Mouse (Mus musculus) hindbrain, embryonic 16.5 days (tissue): ENCODE measurements at regions not wholly inside any gene's neighbourhood (a gene's known extent, or its start where the extent isn't known, plus 50 kb on each side); places are given as distances from the start of the nearest gene placed in this dataset.

Experiments
- ATAC-seq: fragments of 200-750 bp; cut with Nextera tagmentation; 2 replicates; pipeline ENCODE4 v1.8.0; 2017; ENCODE audit warnings: moderate TSS enrichment, moderate library complexity
- H3K27ac ChIP-seq: fragments of 300-500 bp; sonication (generic); 2 replicates; pipeline ENCODE4 v1.5.1; 2014; ENCODE audit warnings: low read depth, mild to moderate bottlenecking, control low read depth, low read length, moderate library complexity
- H3K27me3 ChIP-seq: fragments of 300-500 bp; sonication (generic); replicated peaks from 2 replicates; pipeline ENCODE4 v1.6.1; 2014; ENCODE audit warnings: low read length; ENCODE audit not compliant: control insufficient read depth, insufficient read depth
- H3K36me3 ChIP-seq: fragments of 300-500 bp; sonication (generic); 2 replicates; pipeline ENCODE4 v1.6.1; 2014; ENCODE audit warnings: mild to moderate bottlenecking, low read length, moderate library complexity, mixed read lengths; ENCODE audit not compliant: control insufficient read depth, insufficient read depth
- H3K4me1 ChIP-seq: fragments of 300-500 bp; sonication (generic); 2 replicates; pipeline ENCODE4 v1.6.1; 2014; ENCODE audit warnings: low read depth, low read length; ENCODE audit not compliant: control insufficient read depth, insufficient read depth
- H3K4me2 ChIP-seq: fragments of 300-500 bp; sonication (generic); 2 replicates; pipeline ENCODE4 v1.6.1; 2014; ENCODE audit warnings: mild to moderate bottlenecking, low read length, control low read depth, moderate library complexity
- H3K4me3 ChIP-seq: fragments of 300-500 bp; sonication (generic); 2 replicates; pipeline ENCODE4 v1.5.1; 2014; ENCODE audit warnings: mild to moderate bottlenecking, low read length, control low read depth, moderate library complexity
- H3K9ac ChIP-seq: fragments of 300-500 bp; sonication (generic); 2 replicates; pipeline ENCODE4 v1.6.1; 2014; ENCODE audit warnings: low read depth, mild to moderate bottlenecking, control low read depth, low read length, moderate library complexity
- H3K9me3 ChIP-seq: fragments of 300-500 bp; sonication (generic); 2 replicates; pipeline ENCODE4 v1.6.1; 2014; ENCODE audit warnings: mild to moderate bottlenecking, low read length, moderate library complexity; ENCODE audit not compliant: control insufficient read depth
- WGBS: fragments of 180-500 bp; shearing (Covaris S2); extraction: QIAGEN DNeasy Blood & Tissue Kit; methylation state at CpG from one replicate; pipeline ENCODE4 v1.1.7; 2014; 5-methylcytosine and 5-hydroxymethylcytosine counted together

DNA sequence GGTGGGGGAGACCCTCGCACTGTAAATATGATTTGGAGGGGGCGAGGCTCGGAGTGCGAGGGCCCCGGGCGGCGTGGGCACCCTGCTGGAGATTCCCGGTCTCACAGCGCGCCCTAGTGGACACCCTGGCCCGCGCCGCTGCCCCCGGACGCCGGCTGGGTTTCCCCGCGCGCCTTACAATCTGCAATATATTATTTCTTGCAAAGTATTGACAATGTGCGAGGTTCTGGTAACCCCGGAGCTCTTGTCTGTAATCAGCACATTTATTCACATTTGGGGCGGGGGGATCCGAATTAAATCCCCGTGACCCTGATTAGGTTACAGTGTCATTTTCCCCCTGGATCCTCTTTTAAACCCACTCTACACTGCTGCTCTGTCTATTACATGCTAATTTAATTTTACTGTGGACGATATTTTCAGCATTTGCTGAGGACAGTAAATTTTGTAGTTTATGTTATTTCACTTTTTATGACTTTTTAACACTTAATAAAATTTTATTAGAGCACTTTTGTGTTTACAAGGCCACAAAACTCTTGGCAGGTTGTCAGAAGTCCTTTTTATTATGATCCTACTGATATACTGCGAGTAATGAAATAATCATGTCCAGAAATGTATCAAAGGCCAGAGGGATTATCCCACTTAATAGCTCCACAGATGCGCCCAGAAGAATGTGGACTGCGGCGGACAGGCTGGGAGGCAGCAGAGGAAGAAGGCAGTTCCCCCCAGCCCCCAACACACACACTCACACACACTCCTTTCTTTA lies 312.6 kb downstream of the Mtx2 start:
- ATAC-seq, result peak; percentile 61
- Histone ChIP-seq H3K9ac (peak overlapping the region; percentile 60), H3K36me3 (no peaks in the 10 kb centered on the region), H3K27ac (no peak overlapping the region), H3K4me1 (peaks cover 8% of the 10 kb centered on the region), H3K4me3 (peak overlapping the region; percentile 45), H3K27me3 (peaks cover 16% of the 10 kb centered on the region), H3K4me2 (peak overlapping the region; percentile 87), H3K9me3 (no peaks in the 10 kb centered on the region)
- 7% methylated on average over 29 of the region's 29 CpGs for WGBS

DNA sequence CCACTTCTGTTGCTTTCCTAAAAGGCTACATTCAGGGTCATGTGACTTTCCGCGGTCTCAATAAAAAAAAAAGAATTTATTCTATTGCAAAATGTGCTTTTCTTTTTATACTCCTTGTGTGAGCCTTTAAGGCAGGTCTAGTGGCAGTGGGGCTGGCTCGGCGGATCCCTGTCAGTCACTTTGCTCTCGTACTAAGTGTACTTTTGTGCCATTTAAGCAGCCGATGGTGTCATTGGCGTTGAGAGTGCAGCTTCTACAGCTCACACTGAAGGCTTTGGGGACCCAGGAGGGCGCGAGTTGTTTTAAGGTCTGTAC lies 313.1 kb downstream of the Mtx2 start:
- peaks cover 8% of the 10 kb centered on the region for H3K4me1 ChIP-seq
- H3K27ac ChIP-seq, result no peak overlapping the region
- H3K9ac ChIP-seq, result no peak overlapping the region
- 32% methylated on average over 9 of the region's 9 CpGs for WGBS
- no peaks in the 10 kb centered on the region for H3K36me3 ChIP-seq
- no peak overlapping the region for H3K4me2 ChIP-seq
- no peaks in the 10 kb centered on the region for H3K9me3 ChIP-seq
- no peak for ATAC-seq
- peaks cover 14% of the 10 kb centered on the region for H3K27me3 ChIP-seq
- H3K4me3 ChIP-seq, result no peak overlapping the region

DNA sequence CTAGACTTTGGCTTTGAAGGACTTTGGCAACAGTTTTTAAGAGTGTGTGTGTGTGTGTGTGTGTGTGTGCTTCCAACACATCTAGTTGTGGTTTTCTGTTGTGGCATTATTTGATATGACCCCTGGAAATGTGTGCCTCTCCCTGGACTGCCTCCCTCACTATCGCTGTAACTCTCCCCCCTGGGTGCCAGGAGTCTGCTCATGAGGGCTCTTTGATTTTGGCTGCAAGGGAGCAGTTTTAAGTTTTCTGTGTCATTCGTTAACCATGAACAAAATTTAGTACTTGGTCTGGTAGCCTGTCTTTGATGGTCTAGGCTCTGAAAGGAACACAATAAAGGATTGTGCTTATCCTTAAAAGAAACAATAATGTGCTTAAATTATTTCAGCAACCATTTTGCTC lies 313.9 kb downstream of the Mtx2 start:
- ATAC-seq, result no peak
- H3K27me3 ChIP-seq, result peaks cover 14% of the 10 kb centered on the region
- 51% methylated on average over 2 of the region's 2 CpGs for WGBS

DNA sequence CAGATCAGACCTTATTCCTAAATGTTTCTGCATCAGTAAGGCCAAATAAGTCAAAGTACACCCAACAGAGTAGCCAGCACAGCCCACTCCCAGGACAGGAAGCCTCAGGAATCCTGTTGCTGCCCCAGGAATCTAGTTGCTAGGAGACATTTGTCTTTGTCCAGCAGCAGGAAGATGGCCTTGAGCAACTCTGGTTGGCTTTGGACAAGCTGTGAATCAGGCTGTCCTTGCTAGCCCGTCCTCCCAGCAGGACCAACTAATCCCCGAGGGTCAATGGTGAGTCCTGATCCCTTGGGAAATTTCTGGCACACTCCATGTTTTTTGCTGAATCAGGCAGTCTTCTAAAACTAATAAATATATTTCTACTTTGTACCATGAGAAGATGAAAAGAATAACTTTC lies 317.1 kb downstream of the Mtx2 start:
- Histone ChIP-seq H3K36me3 (no peaks in the 10 kb centered on the region), H3K9ac (no peak overlapping the region), H3K27me3 (peaks cover 9% of the 10 kb centered on the region), H3K4me2 (no peak overlapping the region), H3K4me1 (peaks cover 2% of the 10 kb centered on the region), H3K9me3 (no peaks in the 10 kb centered on the region), H3K27ac (no peak overlapping the region), H3K4me3 (no peak overlapping the region)
- 19% methylated on average over 2 of the region's 2 CpGs for WGBS
- ATAC-seq, result no peak

More for the DNA sequence above, 313.9 kb downstream of the Mtx2 start:
- no peaks in the 10 kb centered on the region for H3K9me3 ChIP-seq
- H3K27ac ChIP-seq, result no peak overlapping the region
- no peak overlapping the region for H3K9ac ChIP-seq
- H3K4me1 ChIP-seq, result peaks cover 8% of the 10 kb centered on the region
- H3K4me3 ChIP-seq, result no peak overlapping the region
- H3K36me3 ChIP-seq, result no peaks in the 10 kb centered on the region
- H3K4me2 ChIP-seq, result no peak overlapping the region

DNA sequence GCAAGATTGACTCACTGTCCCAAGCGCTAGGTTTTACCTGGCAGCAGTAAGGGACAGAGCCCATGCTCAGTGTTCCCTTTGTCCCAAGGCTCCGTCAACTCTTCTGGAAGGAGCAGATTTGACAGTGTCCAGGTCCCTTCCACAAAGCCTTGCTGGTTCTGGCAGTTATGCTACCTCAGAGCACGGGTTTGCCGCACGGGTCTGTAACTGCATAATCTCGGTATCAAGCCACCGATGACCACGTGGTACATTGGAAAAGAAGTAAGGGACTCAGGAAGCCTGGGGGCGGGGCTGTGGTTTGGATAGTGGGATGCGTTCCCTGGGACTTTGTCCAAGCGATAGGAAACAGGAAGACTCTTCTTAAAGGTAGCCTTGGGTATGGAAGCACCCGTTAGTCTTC lies 319.3 kb downstream of the Mtx2 start:
- Histone ChIP-seq H3K27ac (no peak overlapping the region), H3K9ac (no peak overlapping the region), H3K9me3 (no peaks in the 10 kb centered on the region), H3K36me3 (no peaks in the 10 kb centered on the region), H3K4me1 (no peaks in the 10 kb centered on the region), H3K4me2 (no peak overlapping the region), H3K4me3 (no peak overlapping the region), H3K27me3 (peaks cover 3% of the 10 kb centered on the region; the same call in 1 of the 2 replicates)
- WGBS, result 87% methylated on average over 12 of the region's 12 CpGs
- ATAC-seq, result no peak

DNA sequence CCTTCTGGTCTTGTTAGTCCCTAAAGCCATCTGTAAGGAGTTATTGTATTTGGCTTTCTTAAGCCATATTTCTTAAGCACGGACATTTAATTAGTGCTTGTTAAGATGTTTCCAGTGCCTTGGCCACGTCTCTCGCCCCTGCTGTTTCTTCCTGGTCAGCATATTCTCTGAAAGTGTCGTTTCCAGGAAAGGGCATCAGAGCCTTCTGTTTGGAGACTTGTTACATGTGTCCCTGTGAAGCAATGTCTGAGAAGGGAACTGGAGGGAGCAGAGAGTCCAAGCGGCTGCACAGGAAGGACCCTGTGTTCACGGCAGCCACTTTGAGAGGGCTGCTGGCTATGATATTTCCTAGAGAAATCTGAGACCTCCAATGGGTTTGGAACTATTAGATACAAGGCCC lies 320.7 kb downstream of the Mtx2 start:
- H3K4me3 ChIP-seq, result no peak overlapping the region
- H3K9me3 ChIP-seq, result no peaks in the 10 kb centered on the region
- H3K9ac ChIP-seq, result no peak overlapping the region
- no peaks in the 10 kb centered on the region for H3K4me1 ChIP-seq
- ATAC-seq, result no peak
- H3K4me2 ChIP-seq, result no peak overlapping the region
- H3K27ac ChIP-seq, result no peak overlapping the region
- H3K27me3 ChIP-seq, result no peaks in the 10 kb centered on the region
- 70% methylated on average over 6 of the region's 6 CpGs for WGBS
- no peaks in the 10 kb centered on the region for H3K36me3 ChIP-seq

DNA sequence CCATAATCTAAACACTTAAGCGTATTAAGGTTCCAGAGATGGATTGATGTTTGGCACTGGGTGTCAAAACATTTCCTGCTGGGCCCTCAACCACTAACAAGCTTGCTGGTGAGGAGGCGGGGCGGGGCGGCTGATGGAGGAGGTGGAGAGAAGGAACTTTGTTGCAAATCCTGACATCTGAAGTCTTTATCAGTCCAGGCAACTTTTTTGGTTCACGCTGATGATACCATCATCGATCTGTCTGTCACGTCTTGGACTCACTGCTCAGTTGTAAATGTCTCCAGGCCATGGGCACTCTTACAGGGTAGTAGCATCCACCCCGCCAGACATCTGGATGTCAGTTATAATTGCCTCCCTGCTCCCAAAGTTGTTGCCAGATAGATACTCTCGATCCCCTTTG lies 321.8 kb downstream of the Mtx2 start:
- 76% methylated on average over 9 of the region's 9 CpGs for WGBS
- no peak overlapping the region for H3K9ac ChIP-seq
- H3K4me3 ChIP-seq, result no peak overlapping the region
- H3K4me2 ChIP-seq, result no peak overlapping the region
- no peak for ATAC-seq
- H3K27ac ChIP-seq, result no peak overlapping the region
- H3K36me3 ChIP-seq, result no peaks in the 10 kb centered on the region
- no peaks in the 10 kb centered on the region for H3K4me1 ChIP-seq
- no peaks in the 10 kb centered on the region for H3K27me3 ChIP-seq
- no peaks in the 10 kb centered on the region for H3K9me3 ChIP-seq

DNA sequence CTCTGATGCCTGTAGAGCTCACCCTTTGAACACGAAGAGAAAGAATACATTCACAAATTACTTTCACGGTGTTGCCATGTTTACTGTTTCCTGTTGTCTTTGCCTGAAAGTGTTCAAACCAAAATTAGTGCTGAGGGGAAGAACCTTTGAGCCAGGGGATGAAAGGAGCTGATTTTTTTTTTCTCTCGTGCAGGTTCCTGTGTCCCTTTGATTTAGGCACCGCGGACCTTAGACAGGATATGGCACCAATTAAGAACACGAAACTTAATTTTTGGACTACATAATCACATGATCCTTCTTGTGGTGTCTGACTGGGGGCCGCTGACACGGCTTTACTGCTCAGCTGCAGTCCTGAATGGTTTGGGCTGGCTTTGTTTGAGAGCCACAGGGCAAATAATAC lies 322.4 kb downstream of the Mtx2 start:
- Histone ChIP-seq H3K36me3 (no peaks in the 10 kb centered on the region), H3K4me1 (no peaks in the 10 kb centered on the region), H3K9ac (no peak overlapping the region), H3K27me3 (no peaks in the 10 kb centered on the region), H3K27ac (no peak overlapping the region), H3K4me3 (no peak overlapping the region), H3K9me3 (no peaks in the 10 kb centered on the region), H3K4me2 (no peak overlapping the region)
- no peak for ATAC-seq
- 67% methylated on average over 8 of the region's 8 CpGs for WGBS

DNA sequence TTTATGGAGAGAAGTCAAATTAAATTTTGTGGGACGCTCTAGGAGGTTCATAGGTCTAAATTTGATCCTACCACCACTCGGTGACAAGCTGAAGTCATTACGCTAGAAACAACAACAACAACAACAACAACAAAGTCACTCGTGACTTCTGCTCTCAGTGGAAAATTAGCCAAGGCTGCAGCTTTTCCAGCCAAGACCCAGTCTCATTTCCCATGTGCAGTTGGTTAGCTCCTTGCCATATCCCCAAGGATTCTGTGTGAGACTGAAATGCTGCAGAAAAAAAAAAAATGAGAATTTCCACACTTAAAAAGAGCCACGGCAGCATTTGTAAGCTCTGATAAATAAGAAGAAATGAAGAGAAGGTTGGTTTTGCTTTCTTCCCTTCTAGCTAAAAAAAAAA lies 323.4 kb downstream of the Mtx2 start:
- ATAC-seq, result no peak
- H3K4me3 ChIP-seq, result no peak overlapping the region
- no peaks in the 10 kb centered on the region for H3K4me1 ChIP-seq
- no peak overlapping the region for H3K4me2 ChIP-seq
- H3K9ac ChIP-seq, result no peak overlapping the region
- H3K36me3 ChIP-seq, result no peaks in the 10 kb centered on the region
- no peaks in the 10 kb centered on the region for H3K9me3 ChIP-seq
- WGBS, result 80% methylated on average over 5 of the region's 5 CpGs
- H3K27ac ChIP-seq, result no peak overlapping the region
- no peaks in the 10 kb centered on the region for H3K27me3 ChIP-seq

DNA sequence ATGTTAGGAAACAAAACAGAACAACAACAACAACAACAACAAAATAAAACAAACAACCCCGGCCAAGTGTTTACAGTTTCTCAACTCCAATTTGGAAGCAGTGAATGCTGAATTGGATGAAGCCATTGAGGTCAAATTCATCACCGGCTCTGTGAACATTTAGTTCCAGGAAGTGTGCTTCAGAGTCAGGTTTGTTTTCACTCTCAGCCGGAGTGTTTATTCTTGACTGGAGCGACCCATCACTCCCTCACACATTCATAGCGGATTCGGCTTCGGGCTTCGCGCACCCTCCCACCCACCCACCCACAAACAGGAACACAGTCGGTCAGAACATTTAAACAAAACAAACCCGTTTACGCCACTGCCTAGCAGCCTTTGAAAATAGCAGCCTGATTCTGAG lies 324.0 kb downstream of the Mtx2 start:
- peak overlapping the region; percentile 20; the same call in 1 of the 2 replicates for H3K4me2 ChIP-seq
- no peaks in the 10 kb centered on the region for H3K27me3 ChIP-seq
- no peak overlapping the region for H3K9ac ChIP-seq
- H3K4me1 ChIP-seq, result no peaks in the 10 kb centered on the region
- ATAC-seq, result no peak
- no peak overlapping the region for H3K4me3 ChIP-seq
- H3K9me3 ChIP-seq, result no peaks in the 10 kb centered on the region
- H3K36me3 ChIP-seq, result no peaks in the 10 kb centered on the region
- no peak overlapping the region for H3K27ac ChIP-seq
- 70% methylated on average over 12 of the region's 12 CpGs for WGBS
